11 mouse cellular contexts compared by ENCODE assay signal in genomic region chr13:6837075-6837422, GRCm38 (mm10).
DNase-seq lines count a peak whose midpoint lies in the region; ATAC-seq lines count a peak whose summit lies in the region.
"Had no signal": no experiment of that assay in that cellular context is flagged by ENCODE, and none has a peak within 500 bp of the region (broad histone marks: within the 10 kb centered on the region; RNA-seq: fewer than 3 reads in every experiment).

No protein-coding gene starts in this region.

- H3K9me3 ChIP-seq in limb, embryonic 12.5 days: no peaks in the 10 kb centered on the region
- no peaks in the 10 kb centered on the region for H3K9me3 ChIP-seq in limb, embryonic 10.5 days (replicated peaks)
- no peaks in the 10 kb centered on the region for H3K9me3 ChIP-seq in forebrain, embryonic 14.5 days (replicated peaks; ENCODE audit: control insufficient read depth, low read length)
- no peaks in the 10 kb centered on the region for H3K9me3 ChIP-seq in hindbrain, embryonic 13.5 days
- no peaks in the 10 kb centered on the region for H3K9me3 ChIP-seq in neural tube, embryonic 14.5 days (ENCODE audit: control insufficient read depth, low read length)
- H3K9me3 ChIP-seq: embryonic facial prominence, embryonic 15.5 days; liver, embryonic 15.5 days had no signal

- no peak overlapping the region for H3K9ac ChIP-seq in limb, embryonic 12.5 days (replicated peaks)
- no peak overlapping the region for H3K9ac ChIP-seq in forebrain, embryonic 14.5 days (ENCODE audit: low read length)
- no peak overlapping the region for H3K9ac ChIP-seq in hindbrain, embryonic 13.5 days
- no peak overlapping the region for H3K9ac ChIP-seq in neural tube, embryonic 14.5 days (replicated peaks; ENCODE audit: low read depth, low read length)
- H3K9ac ChIP-seq: embryonic facial prominence, embryonic 15.5 days; liver, embryonic 15.5 days had no signal

- DNase-seq in limb, embryonic 10.5 days (ENCODE audit: low spot score): no peak
- DNase-seq in forebrain, embryonic 14.5 days (ENCODE audit: low spot score): no peak
- no peak for DNase-seq in right cerebral cortex, postnatal 10 days (ENCODE audit: low spot score in 2 of 2)
- DNase-seq in layer of hippocampus, adult 11-12 months (ENCODE audit: low spot score): no peak
- DNase-seq: thymus, adult 18-20 months had no signal

- no peaks in the 10 kb centered on the region for H3K27me3 ChIP-seq in limb, embryonic 12.5 days
- H3K27me3 ChIP-seq in limb, embryonic 10.5 days (ENCODE audit: low read depth, poor library complexity, severe bottlenecking): no peaks in the 10 kb centered on the region
- no peaks in the 10 kb centered on the region for H3K27me3 ChIP-seq in forebrain, embryonic 14.5 days (replicated peaks; ENCODE audit: control insufficient read depth, insufficient read depth, low read length)
- H3K27me3 ChIP-seq in hindbrain, embryonic 13.5 days: no peaks in the 10 kb centered on the region
- H3K27me3 ChIP-seq in neural tube, embryonic 14.5 days (ENCODE audit: control insufficient read depth, insufficient read depth, low read length): no peaks in the 10 kb centered on the region
- H3K27me3 ChIP-seq: embryonic facial prominence, embryonic 15.5 days; liver, embryonic 15.5 days had no signal

- 78% methylated on average over 1 of the region's 1 CpGs for WGBS in limb, embryonic 12.5 days
- 70% methylated on average over 1 of the region's 1 CpGs for WGBS in limb, embryonic 10.5 days
- WGBS in forebrain, embryonic 14.5 days: 84% methylated on average over 1 of the region's 1 CpGs
- 71% methylated on average over 1 of the region's 1 CpGs for WGBS in hindbrain, embryonic 13.5 days
- 71% methylated on average over 1 of the region's 1 CpGs for WGBS in neural tube, embryonic 14.5 days

- H3K4me3 ChIP-seq in limb, embryonic 12.5 days (replicated peaks): no peak overlapping the region
- H3K4me3 ChIP-seq in limb, embryonic 10.5 days: no peak overlapping the region
- H3K4me3 ChIP-seq in forebrain, embryonic 14.5 days (ENCODE audit: low read depth, low read length): no peak overlapping the region
- no peak overlapping the region for H3K4me3 ChIP-seq in hindbrain, embryonic 13.5 days
- no peak overlapping the region for H3K4me3 ChIP-seq in neural tube, embryonic 14.5 days (ENCODE audit: low read depth, low read length)
- H3K4me3 ChIP-seq: embryonic facial prominence, embryonic 15.5 days; liver, embryonic 15.5 days; myocyte had no signal

- 0 out of 2 replicates have a peak, but pooled peaks have one; percentile 37 for ATAC-seq in limb, embryonic 12.5 days (ENCODE audit: insufficient number of reproducible peaks, insufficient read depth, low FRiP score, low TSS enrichment, low read depth)
- peak; percentile 33; the same call in 1 of the 2 replicates for ATAC-seq in forebrain, embryonic 14.5 days
- 0 out of 2 replicates have a peak, but pooled peaks have one; percentile 39 for ATAC-seq in hindbrain, embryonic 13.5 days (ENCODE audit: low FRiP score)
- peak; percentile 74 for ATAC-seq in neural tube, embryonic 14.5 days (ENCODE audit: low read depth)

- no peaks in the 10 kb centered on the region for H3K4me1 ChIP-seq in limb, embryonic 12.5 days (replicated peaks)
- H3K4me1 ChIP-seq in limb, embryonic 10.5 days: no peaks in the 10 kb centered on the region
- H3K4me1 ChIP-seq in forebrain, embryonic 14.5 days (ENCODE audit: control insufficient read depth, insufficient read depth, low read length): no peaks in the 10 kb centered on the region
- H3K4me1 ChIP-seq in hindbrain, embryonic 13.5 days (replicated peaks): 0 out of 2 replicates have a peak, but pooled peaks cover 2% of the 10 kb centered on the region
- no peaks in the 10 kb centered on the region for H3K4me1 ChIP-seq in neural tube, embryonic 14.5 days (ENCODE audit: control insufficient read depth, insufficient read depth, low read length)
- H3K4me1 ChIP-seq: embryonic facial prominence, embryonic 15.5 days; liver, embryonic 15.5 days had no signal

- no peaks in the 10 kb centered on the region for H3K36me3 ChIP-seq in limb, embryonic 12.5 days
- no peaks in the 10 kb centered on the region for H3K36me3 ChIP-seq in limb, embryonic 10.5 days
- no peaks in the 10 kb centered on the region for H3K36me3 ChIP-seq in forebrain, embryonic 14.5 days (ENCODE audit: control insufficient read depth, insufficient read depth, low read length)
- H3K36me3 ChIP-seq in hindbrain, embryonic 13.5 days: no peaks in the 10 kb centered on the region
- no peaks in the 10 kb centered on the region for H3K36me3 ChIP-seq in neural tube, embryonic 14.5 days (ENCODE audit: control insufficient read depth, insufficient read depth, low read length)
- H3K36me3 ChIP-seq: embryonic facial prominence, embryonic 15.5 days; liver, embryonic 15.5 days had no signal

- H3K4me2 ChIP-seq in limb, embryonic 12.5 days: no peak overlapping the region
- no peak overlapping the region for H3K4me2 ChIP-seq in forebrain, embryonic 14.5 days (ENCODE audit: low read length)
- H3K4me2 ChIP-seq in hindbrain, embryonic 13.5 days: no peak overlapping the region
- no peak overlapping the region for H3K4me2 ChIP-seq in neural tube, embryonic 14.5 days (ENCODE audit: low read depth, low read length)
- H3K4me2 ChIP-seq: embryonic facial prominence, embryonic 15.5 days; liver, embryonic 15.5 days had no signal

- no peak overlapping the region for H3K27ac ChIP-seq in limb, embryonic 12.5 days
- H3K27ac ChIP-seq in limb, embryonic 10.5 days: no peak overlapping the region
- H3K27ac ChIP-seq in forebrain, embryonic 14.5 days (ENCODE audit: low read depth, low read length): no peak overlapping the region
- H3K27ac ChIP-seq in hindbrain, embryonic 13.5 days: no peak overlapping the region
- H3K27ac ChIP-seq in neural tube, embryonic 14.5 days (ENCODE audit: low read depth, low read length): no peak overlapping the region
- H3K27ac ChIP-seq: embryonic facial prominence, embryonic 15.5 days; liver, embryonic 15.5 days had no signal
